Mouse (Mus musculus): ENCODE measurements around the gene Tas1r1.
A peak's percentile ranks its signal among the peaks of the same experiment; 100 is the strongest.
"Not testable (repeated sequence)": the region's sequence is repeated elsewhere in the genome, so short reads cannot be mapped to it uniquely, and the experiment has no call there.

The Tas1r1 gene

DNA sequence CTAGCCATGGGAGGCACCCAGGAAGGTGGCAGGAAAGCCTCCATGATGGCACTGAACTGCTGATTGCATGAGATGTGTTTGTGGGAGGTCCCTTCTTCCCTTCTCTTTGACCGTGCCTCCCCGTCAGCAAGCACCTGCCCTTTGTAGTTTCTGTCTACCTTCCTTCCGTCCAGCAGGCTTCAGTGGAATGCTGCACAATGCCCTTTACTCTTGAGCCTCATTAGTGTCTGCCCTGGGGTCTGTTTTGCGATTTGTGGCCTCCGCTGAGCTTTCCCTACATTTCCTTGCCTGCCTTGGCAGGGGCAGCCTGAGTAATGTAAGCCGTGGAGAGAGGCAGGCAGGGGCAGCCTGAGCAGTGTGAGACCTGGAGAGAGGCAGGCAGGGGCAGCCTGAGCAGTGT, 6.2 kb upstream of the Tas1r1 start:
- DNase-seq (ENCODE audit: low read depth, low spot score) = no peak

DNA sequence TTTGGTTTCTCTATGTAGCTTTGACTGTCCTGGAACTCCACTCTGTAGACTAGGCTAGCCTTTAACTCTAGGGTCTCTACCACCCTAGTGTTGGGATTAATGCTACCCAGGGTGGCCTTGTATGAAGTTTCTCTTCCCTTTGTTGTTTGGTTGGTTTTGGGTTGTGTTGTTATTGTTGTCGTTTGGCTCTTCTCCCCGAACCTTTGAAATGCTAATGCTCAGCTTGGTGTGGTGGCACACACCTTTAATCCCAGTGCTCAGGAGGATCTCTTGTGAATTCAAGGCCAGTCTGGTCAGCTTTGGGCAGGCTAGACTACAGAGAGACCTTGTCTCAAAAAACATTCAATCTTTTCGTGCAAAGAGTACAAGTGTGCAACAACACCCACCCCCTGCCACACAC, 4.8 kb upstream of the Tas1r1 start:
- DNase-seq (ENCODE audit: low read depth, low spot score) = no peak

DNA sequence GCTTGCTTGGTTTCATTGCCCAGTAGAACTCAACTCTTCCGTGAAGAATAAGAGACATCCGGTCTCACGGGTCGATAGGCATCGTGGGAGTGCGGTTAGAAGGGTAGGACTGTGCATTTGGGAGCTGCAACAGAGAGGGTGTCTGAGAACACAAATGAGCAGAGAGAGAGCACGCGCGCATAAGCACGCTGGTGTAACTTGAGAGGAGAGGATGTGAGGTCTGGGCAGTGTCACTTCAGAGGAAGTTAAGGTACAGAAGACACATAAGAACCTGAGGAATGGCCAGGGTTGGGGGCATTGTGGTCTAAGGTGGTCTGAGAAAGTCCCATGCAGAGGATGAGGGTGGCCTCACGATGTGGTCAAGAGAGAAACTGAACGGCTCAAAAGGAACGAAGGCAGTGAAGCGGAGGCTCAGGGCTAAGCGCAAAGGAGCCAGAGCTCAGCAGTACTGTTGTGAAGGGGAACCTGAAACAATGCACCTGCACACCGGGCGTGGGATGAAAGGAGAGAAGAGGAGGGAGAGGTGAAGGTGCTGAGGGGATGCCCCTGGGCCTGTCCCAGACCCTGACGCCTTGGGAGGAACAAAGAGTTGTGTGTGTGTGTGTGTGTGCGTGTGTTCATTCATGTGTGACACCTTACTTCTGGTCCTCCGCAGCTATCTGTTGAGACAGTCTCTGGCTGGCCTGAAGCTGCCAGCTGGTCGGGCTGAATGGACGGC, 3.7 kb upstream of the Tas1r1 start:
- no peak for DNase-seq (ENCODE audit: low read depth, low spot score)

DNA sequence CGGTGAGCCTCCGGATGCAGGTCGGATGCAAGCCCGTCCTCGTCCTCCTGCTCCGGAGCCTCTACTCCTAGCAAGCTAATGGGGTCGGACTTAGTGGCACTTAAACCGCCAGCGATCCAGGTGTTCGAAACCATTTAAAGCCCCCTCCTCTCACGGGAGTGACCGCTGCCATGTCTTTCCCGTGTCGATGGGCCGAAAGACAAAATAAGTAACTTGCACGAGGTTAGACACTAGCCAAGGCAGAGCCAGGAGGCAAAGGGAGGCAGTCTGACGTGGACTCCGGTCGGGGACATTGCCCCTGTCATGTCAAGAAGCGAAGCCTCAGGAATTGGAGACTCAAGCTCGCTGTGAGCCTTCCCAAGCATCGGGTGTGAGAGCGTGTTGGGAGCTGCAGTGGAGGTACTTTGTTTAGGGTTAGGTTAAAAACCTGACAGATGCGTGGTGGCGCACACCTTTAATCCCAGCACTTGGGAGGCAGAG, 1.5 kb upstream of the Tas1r1 start:
- no peak for DNase-seq (ENCODE audit: low read depth, low spot score)

DNA sequence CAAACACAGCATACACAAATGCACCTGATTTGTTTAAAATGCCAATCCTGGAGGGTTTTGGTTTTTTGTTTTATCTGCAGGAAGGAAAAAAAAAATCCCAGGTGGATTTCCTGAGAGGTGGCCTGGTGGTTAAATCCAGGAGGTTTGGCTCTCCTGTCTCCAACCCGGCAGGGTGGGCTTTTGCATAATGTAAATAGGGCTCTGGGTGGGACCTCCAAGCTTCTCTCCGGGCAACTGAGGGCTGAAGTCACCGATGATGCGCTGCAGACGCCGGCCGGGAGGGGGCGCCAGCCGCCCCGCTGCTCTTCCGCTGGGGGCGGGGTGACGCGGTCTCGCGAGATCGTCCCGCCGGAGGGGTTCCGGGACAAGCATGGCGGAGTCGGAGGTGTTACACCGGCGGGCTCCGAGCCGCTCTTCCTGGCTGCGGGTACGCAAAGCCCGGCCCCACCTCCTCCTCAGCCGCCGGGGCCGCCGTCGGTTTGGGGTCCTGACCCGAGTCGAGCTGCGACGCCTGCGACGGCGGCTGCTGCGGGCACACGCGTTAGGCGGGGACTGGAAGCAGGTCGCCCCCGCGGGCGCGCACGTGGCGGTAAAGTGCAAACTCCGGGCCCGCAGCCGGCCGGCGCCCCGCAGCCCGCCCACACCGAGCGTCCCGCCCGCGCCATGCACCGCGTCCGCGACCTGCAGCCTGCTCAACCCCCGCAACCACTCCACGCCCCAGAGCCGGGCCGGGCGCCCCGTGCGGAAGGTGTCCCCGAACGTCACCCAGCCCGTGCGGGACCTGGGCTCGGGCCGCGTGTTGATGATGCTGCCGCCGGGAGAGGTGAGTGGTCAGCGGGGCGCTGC, 840 bp upstream of the Tas1r1 start, which contains the start of gene Nol9:
Nol9 (plus strand) TSS at position 337 of the 846 bp plus-strand sequence.
- peak; percentile 92 for DNase-seq (ENCODE audit: low read depth, low spot score)

DNA sequence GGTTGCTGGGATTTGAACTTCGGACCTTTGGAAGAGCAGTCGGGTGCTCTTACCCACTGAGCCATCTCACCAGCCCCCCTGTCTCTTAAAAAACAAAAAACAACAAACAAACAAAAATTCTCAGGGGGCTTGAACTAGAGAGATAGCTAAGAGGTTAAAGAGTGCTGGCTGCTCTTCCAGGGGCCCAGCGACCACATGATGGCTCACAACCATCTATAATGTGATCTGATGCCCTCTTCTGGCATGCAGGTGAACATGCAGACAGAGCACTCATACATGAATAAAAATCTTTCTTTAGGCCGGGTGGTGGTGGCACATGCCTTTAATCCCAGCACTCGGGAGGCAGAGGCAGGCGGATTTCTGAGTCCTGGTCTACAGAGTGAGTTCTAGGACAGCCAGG, 1.9 kb downstream of the Tas1r1 start:
- DNase-seq (ENCODE audit: low read depth, low spot score) = not testable (repeated sequence)

DNA sequence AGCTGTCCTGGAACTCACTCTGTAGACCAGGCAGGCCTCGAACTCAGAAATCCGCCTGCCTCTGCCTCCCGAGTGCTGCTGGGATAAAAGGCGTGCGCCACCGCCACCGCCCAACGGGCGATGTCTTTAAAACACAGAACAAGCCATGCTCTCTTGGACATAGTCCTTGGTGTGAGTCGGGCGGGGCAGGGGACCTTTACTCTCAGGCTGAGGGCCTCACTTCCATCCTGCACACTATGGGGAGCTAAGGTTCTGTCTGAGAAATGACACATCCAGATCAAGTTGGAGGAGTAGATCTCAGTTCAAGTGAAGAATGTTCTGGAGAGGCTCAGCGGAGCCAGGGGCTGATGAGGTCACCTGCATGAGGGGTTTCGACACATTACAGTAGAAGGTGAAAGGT, 5.4 kb downstream of the Tas1r1 start:
- no peak for DNase-seq (ENCODE audit: low read depth, low spot score)

DNA sequence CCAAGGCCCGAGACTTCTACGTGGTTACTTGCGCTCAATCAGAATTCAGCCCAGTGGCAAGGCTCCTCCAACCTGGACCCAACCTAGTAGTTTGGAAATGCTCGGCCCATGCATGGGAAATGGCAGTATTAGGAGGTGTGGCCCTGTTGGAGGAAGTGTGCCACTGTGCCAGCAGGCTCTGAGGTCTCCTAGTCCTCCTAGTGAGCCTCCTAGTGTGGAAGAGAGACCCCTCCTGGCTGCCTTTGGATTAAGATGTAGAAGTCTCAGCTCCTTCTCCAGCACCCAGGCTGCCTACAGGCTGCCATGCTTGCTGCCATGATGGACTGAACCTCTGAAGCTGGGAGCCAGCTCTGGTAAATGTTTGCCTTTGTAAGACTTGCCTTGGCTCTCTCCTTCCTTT, 8.4 kb downstream of the Tas1r1 start:
- no peak for DNase-seq (ENCODE audit: low read depth, low spot score)

DNA sequence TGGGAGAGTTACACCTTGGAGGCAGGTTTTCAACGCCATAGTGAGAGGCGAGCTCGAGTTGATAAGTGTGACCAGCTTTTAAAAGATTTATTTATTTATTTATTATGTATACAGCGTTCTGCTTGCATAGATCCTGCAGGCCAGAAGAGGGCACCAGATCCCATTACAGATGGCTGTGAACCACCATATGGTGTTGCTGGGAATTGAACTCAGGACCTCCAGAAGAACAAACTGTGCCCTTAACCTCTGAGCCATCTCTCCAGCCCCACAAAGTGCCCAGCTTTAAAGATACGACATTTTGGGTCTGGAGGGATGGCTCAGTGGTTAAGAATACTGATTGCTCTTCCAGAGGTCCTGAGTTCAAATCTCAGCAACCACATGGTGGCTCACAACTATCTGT, 9.3 kb downstream of the Tas1r1 start:
- DNase-seq (ENCODE audit: low read depth, low spot score) = no peak

DNA sequence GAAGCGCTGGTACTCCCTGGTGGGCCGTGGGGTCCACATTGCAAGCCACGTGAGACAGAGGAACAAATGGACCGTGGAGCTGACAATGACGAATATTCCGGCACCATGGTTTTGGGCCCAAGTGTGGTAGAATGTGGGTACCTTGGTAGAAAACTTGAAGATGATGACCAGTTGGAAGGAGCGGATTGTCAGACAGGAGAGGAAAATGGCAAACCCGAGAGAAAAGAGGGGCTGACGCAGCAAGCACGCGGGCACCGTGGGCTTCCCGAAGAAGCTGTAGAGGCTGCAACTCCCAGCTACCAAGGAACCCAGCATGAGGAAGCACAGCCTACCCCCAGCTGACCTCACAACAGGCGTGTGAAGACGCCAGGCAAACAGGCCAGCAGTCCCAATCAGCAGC, 9.9 kb downstream of the Tas1r1 start:
- DNase-seq (ENCODE audit: low read depth, low spot score) = no peak

DNA sequence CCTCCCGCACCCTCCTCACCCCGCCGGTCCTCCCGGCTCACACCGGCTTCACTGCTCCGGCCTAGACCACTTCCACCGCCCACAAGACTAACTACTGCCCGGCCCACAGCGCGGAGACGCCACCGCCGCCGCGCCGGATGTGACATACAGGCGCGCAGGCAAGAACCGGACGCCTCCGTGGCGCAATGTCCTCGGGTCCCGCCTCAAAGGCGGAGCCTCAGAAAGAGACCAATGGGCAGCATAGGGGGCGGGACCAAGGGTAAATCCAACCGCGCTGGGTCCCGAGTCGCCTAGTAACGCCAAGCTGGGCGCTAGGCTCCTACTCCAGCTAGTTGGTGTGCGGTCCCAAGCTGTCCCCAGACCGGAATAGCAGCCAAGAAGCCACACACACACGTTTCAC, 10.8 kb downstream of the Tas1r1 start, which contains the start of gene Zbtb48:
Zbtb48 (minus strand) TSS at position 148 of the 400 bp plus-strand sequence.
- peak; percentile 95 for DNase-seq (ENCODE audit: low read depth, low spot score)

DNA sequence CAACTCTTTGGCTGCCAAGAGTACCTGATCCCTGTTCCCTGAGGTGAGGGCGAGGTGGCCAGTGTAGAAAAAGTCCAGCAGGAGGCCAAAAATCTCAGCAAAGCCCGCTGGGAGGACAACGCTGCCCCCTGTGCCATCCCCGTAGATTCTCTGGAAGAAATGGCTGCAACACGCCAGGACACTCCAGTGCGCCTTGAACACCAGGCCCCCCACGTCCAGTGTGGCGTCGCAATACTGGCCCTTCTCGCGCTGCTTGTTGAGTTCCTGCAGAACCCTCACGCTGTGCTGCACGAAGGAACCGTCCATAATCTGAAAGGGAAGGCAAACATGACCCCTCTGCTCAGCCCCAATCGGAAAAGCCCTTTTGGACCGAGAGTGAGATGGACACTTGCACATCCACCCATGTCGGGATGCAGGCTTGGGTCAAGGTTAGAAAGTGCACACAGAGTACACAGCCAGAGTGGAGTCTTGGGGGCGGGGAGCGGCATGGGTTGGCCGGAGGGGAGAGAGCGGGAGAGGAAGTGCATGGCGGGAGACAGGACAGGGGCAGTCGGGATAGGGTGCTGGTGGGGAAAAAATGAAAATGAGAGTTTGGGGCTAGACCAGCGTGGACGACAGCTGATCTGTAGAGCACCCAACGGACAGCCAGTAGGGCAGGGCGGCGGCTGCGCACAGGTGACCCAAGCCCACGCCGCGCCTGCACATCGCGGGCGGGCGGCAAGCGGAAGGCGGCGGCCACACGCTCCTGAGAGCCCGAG, 11.4 kb downstream of the Tas1r1 start:
- no peak for DNase-seq (ENCODE audit: low read depth, low spot score)

DNA sequence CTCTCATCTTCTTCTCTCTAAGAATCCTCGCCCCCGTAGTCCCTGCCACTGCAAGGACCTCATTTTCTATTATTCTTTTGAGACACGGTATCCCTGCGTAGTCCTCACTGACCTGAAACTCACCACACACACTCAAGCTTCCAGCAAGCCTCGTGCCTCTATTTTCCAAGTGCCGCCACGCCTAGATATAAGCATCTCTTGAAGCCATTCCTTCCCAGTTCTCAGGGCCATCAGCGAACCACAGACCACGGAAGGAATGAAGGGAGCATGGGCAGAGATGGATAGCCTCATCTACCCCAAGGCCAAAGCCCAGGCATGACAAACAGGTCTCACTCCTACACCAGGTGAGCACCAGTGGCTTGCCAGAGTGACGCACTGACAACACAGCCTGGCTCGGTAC, 13.8 kb downstream of the Tas1r1 start:
- no peak for DNase-seq (ENCODE audit: low read depth, low spot score)

DNA sequence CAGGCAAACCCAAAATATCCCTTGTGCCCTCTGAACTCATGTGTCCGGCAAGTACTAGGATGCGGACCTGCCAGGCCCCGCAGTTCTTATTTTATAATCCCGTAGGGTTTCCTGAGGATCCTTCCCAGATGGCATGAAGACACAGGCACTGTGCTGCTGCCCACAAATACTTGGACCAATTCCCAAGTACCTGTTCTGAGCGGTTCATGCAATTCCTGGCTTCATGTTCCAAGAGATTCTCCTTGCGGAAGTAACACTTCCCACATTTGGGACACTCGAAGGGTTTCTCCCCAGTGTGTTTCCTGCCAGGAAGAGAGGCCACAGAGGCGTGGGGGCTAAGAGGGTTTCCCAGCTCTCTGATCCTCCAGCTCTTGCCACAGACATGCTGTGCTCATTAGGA, 15.9 kb downstream of the Tas1r1 start:
- no peak for DNase-seq (ENCODE audit: low read depth, low spot score)

DNA sequence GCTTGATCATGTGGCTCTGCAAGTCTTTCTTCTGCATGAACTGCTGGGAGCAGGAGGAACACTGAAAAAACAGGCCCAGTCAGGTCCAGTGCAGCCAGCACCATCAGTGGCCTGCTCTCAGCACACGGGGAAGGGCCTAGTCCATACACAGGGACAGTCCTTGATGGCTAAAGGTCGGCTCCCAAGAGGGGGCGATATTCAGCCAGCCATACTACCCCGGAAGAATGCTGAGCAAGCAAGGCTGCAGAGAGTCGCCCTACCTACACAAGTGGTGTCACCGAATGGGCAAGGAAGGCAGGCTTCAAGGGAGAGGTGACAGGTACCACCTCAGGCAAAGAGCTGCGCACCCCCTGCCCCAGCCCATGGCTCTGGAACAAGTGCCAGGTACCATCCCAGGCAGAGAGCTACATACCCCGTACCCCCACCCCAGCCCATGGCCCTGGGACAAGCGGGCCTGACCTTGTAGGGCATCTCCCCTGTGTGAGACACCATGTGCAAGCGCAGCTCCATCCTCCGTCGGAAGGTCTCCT, 16.7 kb downstream of the Tas1r1 start:
- no peak for DNase-seq (ENCODE audit: low read depth, low spot score)

DNA sequence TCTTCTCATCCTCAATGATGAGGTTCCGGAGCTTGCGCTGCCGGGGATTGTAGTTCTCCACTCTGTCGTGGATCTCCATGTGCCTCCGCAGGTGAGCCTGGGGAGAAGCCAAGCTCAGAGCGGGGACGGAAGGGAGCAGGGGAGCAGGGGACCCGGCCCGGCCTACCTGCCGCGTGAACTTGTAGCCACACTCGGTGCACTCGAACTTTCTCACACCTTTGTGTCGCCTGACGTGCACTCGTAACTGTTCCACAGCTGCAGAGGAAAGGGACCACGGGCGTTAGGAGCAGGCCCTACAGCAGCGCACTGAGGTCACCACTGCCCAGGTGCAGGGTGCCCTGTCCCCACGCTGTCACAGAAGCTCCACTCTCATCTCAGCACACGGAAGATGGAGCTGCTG, 18.3 kb downstream of the Tas1r1 start:
- DNase-seq (ENCODE audit: low read depth, low spot score) = no peak

DNA sequence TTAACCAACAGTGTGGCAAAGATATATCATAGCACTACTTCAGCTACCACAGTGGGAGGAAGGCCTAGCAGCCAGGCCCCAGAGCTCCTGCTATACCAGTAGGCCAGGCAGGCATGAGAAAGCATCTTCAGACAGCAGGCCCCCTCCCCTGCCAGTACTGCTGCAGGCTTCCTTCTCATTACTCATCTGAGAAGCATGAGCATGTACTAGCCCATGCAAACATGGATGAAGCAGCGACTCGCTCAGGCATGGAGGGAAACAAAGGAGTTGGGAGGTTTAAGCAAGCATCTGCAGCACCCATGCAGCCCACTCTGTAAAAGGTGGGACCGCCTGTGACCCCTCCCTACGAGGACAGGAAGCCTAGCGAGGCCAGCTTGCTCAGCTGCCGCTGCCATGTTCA, 19.3 kb downstream of the Tas1r1 start:
- no peak for DNase-seq (ENCODE audit: low read depth, low spot score)

DNA sequence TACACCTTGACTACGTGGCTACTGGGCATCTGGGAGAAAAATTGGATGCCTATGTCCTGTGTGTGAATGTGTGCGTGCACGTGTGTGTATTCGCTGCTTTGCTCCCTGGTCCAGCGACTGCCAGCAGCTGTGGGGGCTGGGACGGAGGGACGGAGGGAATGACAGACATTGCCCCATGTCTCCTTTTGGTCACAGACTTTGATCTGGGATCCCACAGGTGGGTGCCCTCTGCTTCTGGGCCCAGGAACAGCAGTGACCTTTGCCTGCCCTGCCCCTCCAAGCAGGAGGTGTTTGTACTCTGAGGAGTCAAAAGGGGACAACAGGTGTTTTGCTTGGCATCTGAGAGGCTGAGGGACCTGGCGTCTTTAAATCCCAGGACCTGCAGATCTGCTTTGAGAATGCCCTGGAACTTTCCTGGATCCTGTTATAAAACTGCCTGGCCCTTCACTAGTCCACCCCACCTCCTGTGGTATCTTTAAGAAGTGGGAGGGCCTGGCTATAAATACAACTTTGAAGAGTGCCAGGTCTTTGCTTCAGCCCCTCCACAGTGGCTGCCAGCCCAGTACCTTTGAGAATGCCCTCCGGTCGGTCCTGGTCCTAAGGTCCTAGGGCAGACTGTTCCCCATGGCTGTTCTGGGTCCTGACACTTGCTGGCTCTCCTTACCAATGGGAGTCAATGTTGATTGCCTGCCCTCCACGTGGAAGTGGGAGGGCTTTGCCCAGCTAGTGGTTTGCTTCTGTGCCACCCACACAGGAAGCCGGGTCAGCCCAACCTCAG, 25.1 kb downstream of the Tas1r1 start:
- no peak for DNase-seq (ENCODE audit: low read depth, low spot score)

DNA sequence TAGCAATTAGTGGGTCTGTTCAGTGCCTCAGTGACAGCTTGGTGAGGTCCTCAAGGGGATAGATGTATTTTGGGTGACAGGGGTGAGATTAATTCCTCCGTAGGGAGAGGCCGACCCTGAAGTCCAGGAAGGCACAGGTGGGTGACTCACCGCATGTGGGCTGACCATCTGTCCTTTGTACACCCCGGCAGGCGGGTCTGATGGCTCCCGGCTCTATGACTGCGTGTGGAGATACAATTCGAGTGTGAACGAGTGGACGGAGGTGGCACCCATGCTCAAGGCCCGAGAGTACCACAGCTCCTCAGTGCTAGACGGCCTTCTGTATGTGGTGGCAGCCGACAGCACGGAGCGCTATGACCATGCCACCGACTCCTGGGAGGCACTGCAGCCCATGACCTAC, 26.3 kb downstream of the Tas1r1 start:
- no peak for DNase-seq (ENCODE audit: low read depth, low spot score)

DNA sequence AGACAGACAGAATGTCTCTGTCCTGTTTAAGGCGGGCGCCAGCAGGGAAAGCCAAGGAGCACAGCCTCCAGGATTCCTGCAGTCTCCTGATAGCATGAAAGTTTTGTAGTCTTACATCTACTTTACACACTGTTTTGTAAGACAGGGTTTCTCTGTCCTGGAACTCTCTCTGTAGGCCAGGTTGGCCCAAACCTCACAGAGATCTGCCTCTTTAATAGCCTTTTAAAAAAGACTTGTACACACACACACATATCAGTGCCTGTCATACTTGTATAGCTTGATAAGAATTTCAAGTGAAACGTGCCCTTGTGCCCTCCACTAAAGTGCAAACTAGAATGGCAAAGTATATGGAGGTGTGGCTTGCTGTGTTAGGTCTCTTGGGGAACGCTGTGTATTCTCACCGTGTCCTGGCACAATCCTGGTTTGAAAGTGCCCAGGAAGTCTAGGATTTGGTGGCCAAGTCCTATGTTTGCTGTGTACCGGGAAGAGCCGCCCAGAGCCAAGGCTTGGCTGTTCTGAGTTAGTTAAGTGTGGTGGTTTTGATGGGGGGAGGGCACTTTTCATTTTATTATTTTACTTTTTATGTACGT, 27.1 kb downstream of the Tas1r1 start:
- DNase-seq (ENCODE audit: low read depth, low spot score) = no peak

DNA sequence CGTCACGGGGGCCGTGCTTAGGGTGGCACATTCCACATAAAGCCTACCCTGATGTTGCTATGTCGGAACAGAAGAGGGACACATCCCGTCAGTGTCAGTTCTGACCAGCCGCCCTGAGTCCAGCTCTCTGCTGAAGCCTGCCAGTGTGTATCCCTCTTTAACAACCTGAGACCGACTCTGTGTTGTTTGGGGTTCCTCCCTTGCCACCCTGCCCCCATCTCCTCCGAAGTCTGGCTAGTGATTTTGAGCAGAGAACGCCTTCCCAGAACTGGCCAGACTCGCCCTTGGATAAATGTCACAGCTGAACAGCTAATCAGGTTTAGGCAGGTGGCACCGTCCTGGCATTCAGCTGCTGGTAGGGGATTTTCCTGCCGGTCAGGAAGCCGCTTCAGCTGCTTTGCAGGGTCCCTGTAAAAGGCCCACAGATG, 27.6 kb downstream of the Tas1r1 start:
- DNase-seq (ENCODE audit: low read depth, low spot score) = no peak
